Mouse (Mus musculus) small intestine, adult 2 months (tissue): ENCODE measurements around the gene Bahd1. TPM values are rescaled to one million over a fixed set of nuclear protein-coding genes. Genes with fewer than 3 reads are reported as not detected.

Experiments used
- H3K27ac ChIP-seq: fragments of 200-500 bp; 2 replicates; pipeline ENCODE4 v1.5.1; 2012; ENCODE audit warnings: low read depth, low read length, control low read depth, inconsistent platforms; ENCODE audit not compliant: insufficient read depth
- H3K27me3 ChIP-seq: fragments of 200-500 bp; 2 replicates; pipeline ENCODE4 v1.6.1; 2012; ENCODE audit warnings: mild to moderate bottlenecking, moderate library complexity, low read length, inconsistent platforms; ENCODE audit not compliant: control insufficient read depth, insufficient read depth
- H3K36me3 ChIP-seq: fragments of 200-500 bp; 2 replicates; pipeline ENCODE4 v1.6.1; 2012; ENCODE audit warnings: mild to moderate bottlenecking, low read length, control low read depth, inconsistent platforms; ENCODE audit not compliant: control insufficient read depth, insufficient read depth
- H3K4me1 ChIP-seq: fragments of 200-500 bp; 2 replicates; pipeline ENCODE4 v1.6.1; 2012; ENCODE audit warnings: low read length, inconsistent platforms, mixed read lengths; ENCODE audit not compliant: control insufficient read depth, insufficient read depth, insufficient read length
- H3K4me3 ChIP-seq: fragments of 200-500 bp; 2 replicates; pipeline ENCODE4 v1.5.1; 2012; ENCODE audit warnings: low read depth, mild to moderate bottlenecking, control low read depth, inconsistent platforms, low read length, moderate library complexity
- CTCF ChIP-seq: fragments of 200-500 bp; IDR thresholded peaks from 2 replicates; pipeline ENCODE4 v1.5.1; 2012; ENCODE audit warnings: low read depth, mild to moderate bottlenecking, control low read depth, inconsistent platforms, low read length, moderate library complexity, mixed read lengths; ENCODE audit not compliant: insufficient replicate concordance, insufficient read length; ENCODE audit errors: extremely low read depth
- POLR2A ChIP-seq: fragments of 200-500 bp; IDR thresholded peaks from 2 replicates; pipeline ENCODE4 v1.6.1; 2012; ENCODE audit warnings: low read depth, mild to moderate bottlenecking, control low read depth, inconsistent platforms, low read length, moderate library complexity
- WGBS: fragments of 180-500 bp; shearing (Covaris S2); methylation state at CpG from one replicate; pipeline ENCODE4 v1.1.7; 2018; 5-methylcytosine and 5-hydroxymethylcytosine counted together
- polyA plus RNA-seq: library from polyadenylated mRNA; depleted of rRNA; stranded (reverse); fragments of >200 nt; gene quantifications from 2 replicates; pipeline ENCODE4 v1.2.3, GENCODE M21; 2012

Bahd1 gene
- polyA plus RNA-seq, 1 experiment, result 24.6 TPM

GRCm38 (mm10) chr2:118916436-118916835 is 16.3 kb downstream of the Bahd1 start:
- peaks cover 13% of the 10 kb centered on the region for H3K4me1 ChIP-seq
- peaks cover 20% of the 10 kb centered on the region; the same call in 1 of the 2 replicates for H3K36me3 ChIP-seq
- no peaks in the 10 kb centered on the region for H3K27me3 ChIP-seq
- TF ChIP-seq CTCF (no peak), POLR2A (no peak)
- no peak overlapping the region for H3K4me3 ChIP-seq
- H3K27ac ChIP-seq, result no peak overlapping the region
- 86% methylated on average over 17 of the region's 17 CpGs for whole genome bisulfite sequencing

GRCm38 (mm10) chr2:118918543-118918942 is 18.4 kb downstream of the Bahd1 start:
- Histone ChIP-seq H3K27ac (no peak overlapping the region), H3K36me3 (peaks cover 30% of the 10 kb centered on the region), H3K27me3 (no peaks in the 10 kb centered on the region), H3K4me3 (no peak overlapping the region), H3K4me1 (peaks cover 7% of the 10 kb centered on the region)
- 78% methylated on average over 1 of the region's 1 CpGs for WGBS
- no peak for TF ChIP-seq CTCF
- TF ChIP-seq POLR2A, result no peak

GRCm38 (mm10) chr2:118920428-118920827 is 20.3 kb downstream of the Bahd1 start:
- H3K27ac ChIP-seq, result no peak overlapping the region
- 80% methylated on average over 3 of the region's 3 CpGs for WGBS
- no peaks in the 10 kb centered on the region for H3K4me1 ChIP-seq
- TF ChIP-seq POLR2A, result no peak
- TF ChIP-seq CTCF, result no peak
- no peaks in the 10 kb centered on the region for H3K27me3 ChIP-seq
- H3K4me3 ChIP-seq, result no peak overlapping the region
- peaks cover 30% of the 10 kb centered on the region for H3K36me3 ChIP-seq

DNA sequence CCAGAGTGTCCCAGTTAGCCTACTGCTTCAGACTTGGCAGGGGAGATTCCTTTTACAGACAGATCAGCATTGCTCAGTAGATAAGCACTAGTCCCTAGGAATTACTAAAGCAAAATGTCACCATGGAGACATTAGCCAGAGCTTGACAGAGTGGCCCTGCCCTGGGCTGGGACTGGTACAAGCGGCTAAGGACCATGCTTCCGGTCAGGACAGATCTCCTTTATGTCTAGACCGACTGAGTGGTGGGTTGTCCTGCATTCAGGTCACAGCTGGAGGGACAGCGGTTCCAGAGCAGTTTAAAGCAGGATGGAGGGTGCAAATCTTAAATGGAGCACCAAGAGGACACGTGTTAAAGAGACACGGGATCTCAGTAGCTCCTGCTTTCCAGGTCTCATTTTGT is 25.8 kb downstream of the Bahd1 start:
- peak overlapping the region; percentile 92 for H3K4me3 ChIP-seq
- WGBS, result 3% methylated on average over 6 of the region's 6 CpGs
- peaks cover 4% of the 10 kb centered on the region; the same call in 1 of the 2 replicates for H3K4me1 ChIP-seq
- H3K27ac ChIP-seq, result no peak overlapping the region
- TF ChIP-seq POLR2A, result no peak
- TF ChIP-seq CTCF, result no peak
- no peaks in the 10 kb centered on the region for H3K27me3 ChIP-seq
- H3K36me3 ChIP-seq, result peaks cover 13% of the 10 kb centered on the region

GRCm38 (mm10) chr2:118926361-118926997 is 26.3 kb downstream of the Bahd1 start, which contains the start of gene Chst14:
TSS of gene Chst14 (plus strand) at chr2:118926496.
- Histone ChIP-seq H3K27me3 (no peaks in the 10 kb centered on the region), H3K4me3 (peak within 1 kb of the TSS; percentile 92), H3K4me1 (peaks cover 4% of the 10 kb centered on the region; the same call in 1 of the 2 replicates), H3K36me3 (peaks cover 10% of the 10 kb centered on the region), H3K27ac (no peak within 1 kb of the TSS)
- no peak for TF ChIP-seq CTCF
- WGBS, result 3% methylated on average over 47 of the region's 47 CpGs

- H3K27me3 ChIP-seq, result no peaks in the 10 kb centered on the region
- H3K36me3 ChIP-seq, result peaks cover 8% of the 10 kb centered on the region
- no peak overlapping the region for H3K27ac ChIP-seq
- 66% methylated on average over 31 of the region's 31 CpGs for WGBS
- H3K4me1 ChIP-seq, result peaks cover 4% of the 10 kb centered on the region; the same call in 1 of the 2 replicates
- peak overlapping the region; percentile 92 for H3K4me3 ChIP-seq
- TF ChIP-seq POLR2A, result no peak
- no peak for TF ChIP-seq CTCF
Measured at GRCm38 (mm10) chr2:118926998-118927739, 27.0 kb downstream of the Bahd1 start.

GRCm38 (mm10) chr2:118941341-118941740 is 41.2 kb downstream of the Bahd1 start:
- Histone ChIP-seq H3K27me3 (0 out of 2 replicates have a peak, but pooled peaks cover 3% of the 10 kb centered on the region), H3K27ac (no peak overlapping the region), H3K4me1 (no peaks in the 10 kb centered on the region), H3K4me3 (no peak overlapping the region), H3K36me3 (no peaks in the 10 kb centered on the region)
- no peak for TF ChIP-seq POLR2A
- no peak for TF ChIP-seq CTCF
- 57% methylated on average over 7 of the region's 7 CpGs for WGBS
